Mouse (Mus musculus) erythroblast, embryonic 14.5 days (primary cell): ENCODE data around the gene Bpgm.

Source experiments
- GATA1 ChIP-seq: IDR thresholded peaks from 2 replicates; pipeline ENCODE4 v1.6.1; 2012; ENCODE audit warnings: low read length, inconsistent platforms, mixed read lengths
- TAL1 ChIP-seq: IDR thresholded peaks from 3 replicates; pipeline ENCODE4 v1.6.1; 2012; ENCODE audit warnings: low read length, inconsistent platforms, mixed read lengths

DNA sequence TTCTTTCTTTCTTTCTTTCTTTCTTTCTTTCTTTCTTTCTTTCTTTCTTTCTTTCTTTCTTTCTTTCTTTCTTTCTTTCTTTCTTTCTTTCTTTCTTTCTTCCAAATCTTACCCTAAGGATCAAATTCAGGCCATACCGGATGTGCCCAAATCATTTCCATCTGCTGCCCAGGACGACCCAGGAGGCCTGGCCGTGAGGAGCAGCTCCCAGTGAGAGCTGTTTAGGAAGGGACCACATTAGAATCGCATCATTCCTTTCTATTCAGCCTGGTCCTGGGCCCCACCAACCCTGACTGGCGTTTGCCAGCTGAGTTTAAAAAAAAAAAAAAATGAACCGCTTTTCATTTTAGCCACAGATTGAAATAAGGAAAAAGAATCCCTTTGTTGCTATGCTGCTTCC is 44.9 kb downstream of the Bpgm start:
- TF ChIP-seq GATA1 (no peak), TAL1 (no peak)
